Mouse (Mus musculus) c-Kit-negative CD71-positive TER-119-positive erythroid progenitor cells, embryonic 14.5 days (primary cell): ENCODE results near the gene Polr2a.
"Not testable (repeated sequence)": the region's sequence is repeated elsewhere in the genome, so short reads cannot be mapped to it uniquely, and the experiment has no call there.

Experiments
- DNase-seq: peaks from one replicate; pipeline ENCODE4 v3.0.0-alpha.2; 2013; ENCODE audit warnings: low read depth, low spot score

Gene Polr2a

GRCm38 (mm10) chr11:69754701-69755100 is 3.7 kb downstream of the Polr2a start:
- DNase-seq, result peak; percentile 48

GRCm38 (mm10) chr11:69754233-69754632 is 4.2 kb downstream of the Polr2a start:
- DNase-seq, result no peak

GRCm38 (mm10) chr11:69752686-69753085 is 5.8 kb downstream of the Polr2a start:
- no peak for DNase-seq

GRCm38 (mm10) chr11:69751635-69752034 is 6.8 kb downstream of the Polr2a start:
- no peak for DNase-seq

- DNase-seq, result not testable (repeated sequence)
These were observed 27.0 kb downstream of the Polr2a start for GRCm38 (mm10) chr11:69731408-69731807.

- DNase-seq, result peak; percentile 71
These were observed 29.4 kb downstream of the Polr2a start for GRCm38 (mm10) chr11:69729063-69729462.

GRCm38 (mm10) chr11:69725951-69726350 is 32.5 kb downstream of the Polr2a start:
- DNase-seq, result no peak

GRCm38 (mm10) chr11:69723074-69723473 is 35.4 kb downstream of the Polr2a start:
- no peak for DNase-seq

- DNase-seq, result no peak
These were observed 37.6 kb downstream of the Polr2a start for GRCm38 (mm10) chr11:69720852-69721251.

GRCm38 (mm10) chr11:69719423-69719822 is 39.0 kb downstream of the Polr2a start:
- DNase-seq, result peak; percentile 37

- peak; percentile 56 for DNase-seq
These were observed 39.8 kb downstream of the Polr2a start for GRCm38 (mm10) chr11:69718661-69719060.

GRCm38 (mm10) chr11:69716953-69717352 is 41.5 kb downstream of the Polr2a start:
- no peak for DNase-seq

GRCm38 (mm10) chr11:69715929-69716328 is 42.5 kb downstream of the Polr2a start:
- no peak for DNase-seq

- peak; percentile 33 for DNase-seq
These were observed 43.0 kb downstream of the Polr2a start for GRCm38 (mm10) chr11:69715482-69715881.

- no peak for DNase-seq
These were observed 43.7 kb downstream of the Polr2a start for GRCm38 (mm10) chr11:69714636-69715329.

GRCm38 (mm10) chr11:69712954-69713672 is 45.3 kb downstream of the Polr2a start:
- DNase-seq, result no peak

- no peak for DNase-seq
These were observed 47.4 kb downstream of the Polr2a start for GRCm38 (mm10) chr11:69711082-69711481.

GRCm38 (mm10) chr11:69710470-69710869 is 48.0 kb downstream of the Polr2a start:
- no peak for DNase-seq

GRCm38 (mm10) chr11:69709554-69710446 is 48.6 kb downstream of the Polr2a start:
- DNase-seq, result no peak

GRCm38 (mm10) chr11:69708614-69709265 is 49.7 kb downstream of the Polr2a start:
- no peak for DNase-seq

- DNase-seq, result no peak
These were observed 50.5 kb downstream of the Polr2a start for GRCm38 (mm10) chr11:69707873-69708381.
